8 mouse cellular contexts compared by ENCODE assay signal in genomic region chr9:21161209-21161909, GRCm38 (mm10). TPM values are rescaled to one million over a fixed set of nuclear protein-coding genes. Genes with fewer than 3 reads are reported as not detected.
DNase-seq lines count a peak whose midpoint lies in the region; ATAC-seq lines count a peak whose summit lies in the region.

No protein-coding gene starts in this region.

- no peaks in the 10 kb centered on the region for H3K9me3 ChIP-seq in hindbrain, embryonic 13.5 days

- H3K4me1 ChIP-seq in hindbrain, embryonic 13.5 days (replicated peaks): peaks cover 32% of the 10 kb centered on the region

- 0 out of 2 replicates have a peak overlapping the region, but pooled peaks have one; percentile 30 for H3K27ac ChIP-seq in hindbrain, embryonic 13.5 days

- no peaks in the 10 kb centered on the region for H3K36me3 ChIP-seq in hindbrain, embryonic 13.5 days

- H3K4me2 ChIP-seq in hindbrain, embryonic 13.5 days: peak overlapping the region; percentile 71

- peak overlapping the region; percentile 79 for H3K9ac ChIP-seq in hindbrain, embryonic 13.5 days

- peak; percentile 90 for DNase-seq in MN1 (ENCODE audit: low spot score)
- DNase-seq in cerebellum, postnatal 10 days: peak; percentile 94 to 96
- DNase-seq in frontal cortex, postnatal 14 days (ENCODE audit: low spot score in 2 of 2): peak; percentile 89 to 94
- DNase-seq in layer of hippocampus, postnatal 36 days: peak; percentile 85 to 88
- DNase-seq in lung, postnatal 25 days (ENCODE audit: low spot score): peak; percentile 87
- DNase-seq in retina, adult 2 months (ENCODE audit: low read depth, low spot score): peak; percentile 73
- peak; percentile 85 for DNase-seq in thymus, postnatal 25 days

- H3K4me3 ChIP-seq in hindbrain, embryonic 13.5 days: peak overlapping the region; percentile 50

- under 1% methylated on average over 52 of the region's 52 CpGs for WGBS in hindbrain, embryonic 13.5 days

- peaks cover 58% of the 10 kb centered on the region for H3K27me3 ChIP-seq in hindbrain, embryonic 13.5 days

- ATAC-seq in hindbrain, embryonic 13.5 days (ENCODE audit: low FRiP score): peak; percentile 60

RNA-seq across cellular contexts. Expression of gene Pde4a, which starts 4.2 kb away (rescaled TPM):
- polyA plus RNA-seq in hindbrain, embryonic 13.5 days (2015; fragmentation: Nextera tagmentation; extraction: Ambion mirVana): 17.6 and 18.8 TPM in 2 replicates
- total RNA-seq in layer of hippocampus, postnatal 36 days (2021): 10 to 100 TPM; 84.2 to 86.8 TPM

RNA-seq across cellular contexts. Expression of gene Cdc37, which starts 11.6 kb away (rescaled TPM):
- polyA plus RNA-seq in hindbrain, embryonic 13.5 days (2015; fragmentation: Nextera tagmentation; extraction: Ambion mirVana): 221 and 223 TPM in 2 replicates
- total RNA-seq in layer of hippocampus, postnatal 36 days (2021): 100 to 1,000 TPM; 142 to 150 TPM

RNA-seq across cellular contexts. Expression of gene Tyk2, which starts 30.3 kb away (rescaled TPM):
- 12.4 and 12.8 TPM in 2 replicates for polyA plus RNA-seq in hindbrain, embryonic 13.5 days (2015; fragmentation: Nextera tagmentation; extraction: Ambion mirVana)
- total RNA-seq in layer of hippocampus, postnatal 36 days (2021): 10 to 100 TPM; 14.6 to 18.0 TPM

Comparison
In these comparisons a context has a peak if more than half of its experiments do, and no peak if none do; other contexts are left out.
1. Peak in every context shown above with its lines: DNase-seq, ATAC-seq, H3K4me3 ChIP-seq and H3K27ac ChIP-seq.